Mouse (Mus musculus): ENCODE data around the gene Dnmt1.

Dnmt1 gene

GRCm38 (mm10) chr9:20976961-20977689 is 17.4 kb upstream of the Dnmt1 start:
- DNase-seq (ENCODE audit: low spot score) = no peak

GRCm38 (mm10) chr9:20976216-20976960 is 16.7 kb upstream of the Dnmt1 start, which contains the start of gene S1pr2:
TSS of gene S1pr2 (minus strand) at chr9:20976781.
- peak; percentile 36 for DNase-seq (ENCODE audit: low spot score)

- DNase-seq (ENCODE audit: low spot score) = no peak
Observed at GRCm38 (mm10) chr9:20975431-20976215, 15.9 kb upstream of the Dnmt1 start.

- no peak for DNase-seq (ENCODE audit: low spot score)
Observed at GRCm38 (mm10) chr9:20973682-20974075, 14.0 kb upstream of the Dnmt1 start.

GRCm38 (mm10) chr9:20973001-20973681 is 13.5 kb upstream of the Dnmt1 start:
- DNase-seq (ENCODE audit: low spot score) = no peak

GRCm38 (mm10) chr9:20972141-20972992 is 12.7 kb upstream of the Dnmt1 start:
- DNase-seq (ENCODE audit: low spot score) = no peak

- DNase-seq (ENCODE audit: low spot score) = no peak
Observed at GRCm38 (mm10) chr9:20971751-20972140, 12.1 kb upstream of the Dnmt1 start.

GRCm38 (mm10) chr9:20966747-20967146 is 7.1 kb upstream of the Dnmt1 start:
- no peak for DNase-seq (ENCODE audit: low spot score)

GRCm38 (mm10) chr9:20966008-20966407 is 6.3 kb upstream of the Dnmt1 start:
- DNase-seq (ENCODE audit: low spot score) = no peak

- no peak for DNase-seq (ENCODE audit: low spot score)
Observed at GRCm38 (mm10) chr9:20965606-20966005, 5.9 kb upstream of the Dnmt1 start.

- no peak for DNase-seq (ENCODE audit: low spot score)
Observed at GRCm38 (mm10) chr9:20961557-20961956, 1.9 kb upstream of the Dnmt1 start.

- DNase-seq (ENCODE audit: low spot score) = no peak
Observed at GRCm38 (mm10) chr9:20956989-20957388, 2.7 kb downstream of the Dnmt1 start.

GRCm38 (mm10) chr9:20952520-20953227 is 7.0 kb downstream of the Dnmt1 start:
- DNase-seq (ENCODE audit: low spot score) = peak; percentile 81

- no peak for DNase-seq (ENCODE audit: low spot score)
Observed at GRCm38 (mm10) chr9:20951966-20952519, 7.6 kb downstream of the Dnmt1 start.

GRCm38 (mm10) chr9:20951441-20951840 is 8.2 kb downstream of the Dnmt1 start:
- no peak for DNase-seq (ENCODE audit: low spot score)

- DNase-seq (ENCODE audit: low spot score) = no peak
Observed at GRCm38 (mm10) chr9:20950419-20950818, 9.3 kb downstream of the Dnmt1 start.

- no peak for DNase-seq (ENCODE audit: low spot score)
Observed at GRCm38 (mm10) chr9:20946066-20946880, 13.4 kb downstream of the Dnmt1 start.

GRCm38 (mm10) chr9:20944697-20945370 is 14.9 kb downstream of the Dnmt1 start:
- no peak for DNase-seq (ENCODE audit: low spot score)

- DNase-seq (ENCODE audit: low spot score) = no peak
Observed at GRCm38 (mm10) chr9:20943911-20944310, 15.8 kb downstream of the Dnmt1 start.

Data from urinary bladder, postnatal 10 days (tissue).